Mouse (Mus musculus): Measurements from ENCODE around the gene Soat1.
A peak's percentile ranks its signal among the peaks of the same experiment; 100 is the strongest.
"Not testable (repeated sequence)": the region's sequence is repeated elsewhere in the genome, so short reads cannot be mapped to it uniquely, and the experiment has no call there.

Soat1 gene

DNA sequence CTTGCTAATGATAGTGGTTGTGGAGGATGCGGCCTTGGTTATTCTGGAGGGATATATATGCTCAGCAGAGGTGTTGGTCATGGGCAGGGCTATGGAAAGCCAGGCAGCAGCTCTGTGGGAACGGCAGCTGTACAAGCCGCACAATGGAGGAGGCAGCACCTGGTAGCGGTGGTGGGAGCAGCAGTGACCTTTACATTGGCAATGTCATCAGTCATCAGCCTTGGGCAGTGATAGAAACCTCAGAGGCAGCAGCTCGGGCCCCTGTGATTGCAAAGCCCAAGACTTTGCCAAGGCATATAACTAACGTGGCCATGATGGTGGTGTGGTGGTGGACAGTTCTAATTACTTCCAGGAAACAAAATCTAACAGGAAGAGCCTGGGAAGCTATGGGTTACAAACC lies 50.6 kb downstream of the Soat1 start:
- DNase-seq, result no peak

DNA sequence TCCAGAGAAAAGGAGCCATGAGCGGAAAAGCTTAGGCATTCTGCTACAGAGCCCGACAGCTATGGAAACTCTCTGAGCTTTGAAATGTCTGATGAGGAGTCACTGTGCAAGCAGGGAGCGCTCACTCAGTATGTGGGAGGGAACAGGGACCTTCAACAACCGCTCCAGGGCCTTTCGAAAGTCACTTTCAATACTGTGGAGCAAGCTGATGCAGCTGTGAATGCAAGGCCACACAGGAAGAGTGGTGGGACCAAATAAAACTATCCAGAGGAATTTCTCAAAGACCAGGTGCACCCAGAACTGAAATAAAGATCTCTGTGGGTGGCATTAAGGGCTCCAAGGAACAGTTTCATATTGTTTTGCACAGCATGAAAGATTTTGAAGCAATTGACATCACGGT lies 51.3 kb downstream of the Soat1 start:
- DNase-seq, result no peak

DNA sequence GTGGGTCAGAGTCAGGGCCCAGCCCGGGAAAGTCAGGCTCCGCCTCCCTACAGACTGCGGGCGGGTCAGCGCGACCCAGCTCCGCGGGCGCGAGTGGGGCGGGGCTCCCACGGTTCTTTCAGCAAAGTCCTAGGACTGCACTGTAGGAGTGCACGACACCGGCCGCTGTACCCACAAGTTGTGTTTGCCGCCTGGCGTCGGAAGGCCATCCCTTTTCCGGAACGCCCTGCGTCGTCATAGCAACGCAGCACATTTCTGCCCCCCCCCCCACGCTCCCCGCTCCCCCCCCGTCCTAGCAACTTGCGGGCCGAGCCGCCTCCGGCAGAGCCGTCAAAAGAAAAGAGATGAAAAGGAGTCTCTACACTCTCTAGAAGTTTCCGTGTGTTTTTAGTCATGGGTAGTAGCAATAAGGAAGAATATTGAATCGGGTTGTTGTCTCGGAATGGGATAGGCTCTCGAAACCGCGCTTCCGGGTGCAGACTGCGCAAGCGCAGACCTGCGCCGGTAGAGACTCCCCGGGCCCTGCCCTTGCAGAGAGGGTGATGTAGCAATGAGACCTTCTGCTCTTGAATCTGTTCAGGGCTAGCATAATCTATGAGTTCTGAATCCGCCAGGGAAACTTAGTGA lies 53.3 kb downstream of the Soat1 start, which contains the start of gene Axdnd1:
TSS of gene Axdnd1 (minus strand) at position 489 of the 627 bp plus-strand sequence.
- DNase-seq, result peak; percentile 90 to 94

DNA sequence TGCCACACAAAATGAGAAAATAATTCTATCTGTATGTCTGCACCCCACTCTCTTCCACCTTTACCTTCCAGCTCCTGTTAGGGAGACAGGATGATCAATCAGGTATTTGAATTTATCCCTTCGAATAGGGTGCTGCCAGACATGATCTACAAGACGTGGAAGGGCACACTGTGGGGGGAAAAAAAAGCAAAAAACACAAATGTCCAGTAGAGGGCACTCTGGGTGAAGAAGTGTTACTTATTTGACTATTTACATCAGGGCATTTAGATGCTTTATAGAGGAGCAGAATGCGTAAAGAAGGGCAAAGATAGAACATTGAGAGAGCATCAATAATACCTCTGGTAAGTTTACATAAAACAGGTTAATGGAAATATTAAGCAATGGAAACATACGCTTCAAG lies 56.0 kb downstream of the Soat1 start:
- peak in 1 of 2 experiments; percentile 42 for DNase-seq

DNA sequence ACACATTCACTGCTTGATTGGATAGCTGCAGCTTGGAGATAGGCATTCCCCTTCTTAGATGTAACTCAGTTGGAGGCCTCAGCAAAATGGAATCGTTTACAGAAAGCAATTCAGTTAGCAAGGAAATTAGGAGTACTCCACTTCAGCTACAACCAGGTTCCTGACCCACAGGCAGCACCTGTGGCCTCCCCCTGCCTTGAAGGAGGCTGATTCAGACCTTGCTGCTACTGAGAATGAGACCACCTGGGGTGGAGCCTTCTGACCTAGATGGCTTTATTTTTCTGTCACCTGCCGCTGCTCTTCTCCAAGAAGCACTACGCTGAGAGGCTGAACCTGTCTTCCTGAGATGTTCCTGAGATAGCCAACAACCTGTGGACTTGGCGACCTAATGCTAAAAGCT lies 65.6 kb downstream of the Soat1 start:
- peak; percentile 75 to 85 for DNase-seq

DNA sequence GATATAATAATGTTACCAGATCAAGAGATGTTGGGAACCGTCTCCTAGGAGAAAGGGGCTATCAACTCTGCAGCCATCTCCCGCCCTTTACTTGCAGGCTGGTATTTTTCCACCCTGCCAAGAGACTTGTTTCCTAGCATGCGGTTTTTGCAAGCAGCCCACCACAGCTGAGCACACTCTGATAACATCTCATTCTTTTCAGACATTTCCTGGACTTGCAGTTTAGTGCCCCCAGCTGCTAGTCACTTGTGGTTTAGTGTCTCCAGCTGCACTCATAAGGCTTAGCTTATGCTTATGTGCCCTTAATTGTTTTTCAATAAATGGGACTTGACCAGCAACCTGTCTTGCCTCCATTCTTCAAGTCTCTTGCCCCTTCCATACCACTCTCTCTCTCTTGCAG lies 66.1 kb downstream of the Soat1 start:
- peak; percentile 62 to 80 for DNase-seq

DNA sequence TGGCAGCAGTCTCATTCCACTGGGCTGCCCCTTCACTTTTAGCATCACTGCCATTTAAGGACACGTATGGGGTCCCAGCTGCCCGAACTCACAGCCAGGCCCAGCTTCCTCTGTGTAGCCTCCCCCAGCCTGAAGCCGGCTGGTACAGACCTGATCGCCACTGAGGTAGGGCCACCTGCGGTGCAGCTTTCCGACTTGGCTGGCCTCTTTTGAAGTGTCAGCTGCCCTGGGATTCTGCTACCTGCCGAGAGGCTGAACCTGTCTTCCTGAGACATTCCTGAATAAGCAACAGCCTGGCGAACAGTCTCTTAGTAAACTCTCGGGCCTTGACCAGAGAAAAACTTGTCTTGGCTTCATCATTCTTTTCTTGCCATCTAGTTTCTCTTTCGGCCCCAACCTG lies 70.9 kb downstream of the Soat1 start:
- DNase-seq, result no peak

DNA sequence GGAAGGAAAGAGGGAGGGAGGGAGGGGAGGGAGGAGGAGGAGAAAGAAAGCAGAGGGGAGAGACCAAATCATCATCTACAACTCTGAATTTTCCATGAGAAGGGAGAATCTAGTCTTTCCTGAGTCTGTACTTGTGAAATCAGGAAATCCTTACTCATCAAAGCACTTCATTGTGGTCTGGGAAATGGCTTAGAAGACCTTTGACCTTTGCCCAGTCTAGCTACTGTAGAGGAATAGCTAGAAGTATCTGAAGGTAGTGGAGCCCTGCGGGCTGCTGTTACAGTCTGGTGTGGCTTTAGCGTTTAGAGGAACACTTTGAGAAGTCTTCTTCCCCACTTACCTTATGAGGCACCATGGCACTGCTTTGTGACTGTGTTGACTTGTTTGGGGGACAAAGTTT lies 71.6 kb downstream of the Soat1 start:
- DNase-seq, result no peak

DNA sequence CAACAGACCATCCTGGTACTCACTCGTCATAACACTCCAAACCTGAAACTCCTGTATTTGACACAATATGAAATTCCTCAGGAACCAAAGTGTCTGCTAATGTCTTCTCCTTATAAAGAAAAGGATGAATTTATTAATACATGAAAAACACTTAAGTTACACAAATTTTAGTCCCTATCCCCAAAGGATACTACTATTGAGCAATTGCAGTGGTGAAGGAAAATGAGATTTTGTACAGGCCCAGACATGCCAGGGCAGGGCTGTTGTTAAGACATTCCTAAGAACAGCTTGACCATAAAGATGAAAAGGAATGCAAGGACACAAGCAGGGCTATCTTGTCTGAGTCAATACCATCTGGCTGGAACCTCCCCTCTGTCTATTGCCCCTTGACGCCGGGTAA lies 74.0 kb downstream of the Soat1 start:
- not testable (repeated sequence) for DNase-seq

DNA sequence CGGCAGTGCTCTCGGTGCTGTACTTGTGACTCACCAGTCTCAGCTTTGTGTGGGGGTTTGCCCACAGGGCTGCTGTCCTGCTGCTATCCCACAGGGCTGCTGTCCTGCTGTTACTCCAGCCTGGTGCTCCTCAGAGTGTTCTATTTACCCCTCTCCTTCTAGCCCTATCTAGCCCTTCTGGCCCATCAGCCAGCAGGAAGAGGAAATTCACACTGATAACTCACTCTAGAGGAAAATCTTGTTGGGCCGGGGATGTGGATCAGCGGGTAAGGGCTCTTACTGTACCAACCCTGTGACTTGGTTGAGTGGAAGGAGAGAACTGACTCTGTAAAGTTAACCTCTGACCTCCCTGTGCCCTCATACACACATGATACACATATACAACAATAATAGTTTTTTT lies 81.0 kb downstream of the Soat1 start:
- DNase-seq, result no peak

DNA sequence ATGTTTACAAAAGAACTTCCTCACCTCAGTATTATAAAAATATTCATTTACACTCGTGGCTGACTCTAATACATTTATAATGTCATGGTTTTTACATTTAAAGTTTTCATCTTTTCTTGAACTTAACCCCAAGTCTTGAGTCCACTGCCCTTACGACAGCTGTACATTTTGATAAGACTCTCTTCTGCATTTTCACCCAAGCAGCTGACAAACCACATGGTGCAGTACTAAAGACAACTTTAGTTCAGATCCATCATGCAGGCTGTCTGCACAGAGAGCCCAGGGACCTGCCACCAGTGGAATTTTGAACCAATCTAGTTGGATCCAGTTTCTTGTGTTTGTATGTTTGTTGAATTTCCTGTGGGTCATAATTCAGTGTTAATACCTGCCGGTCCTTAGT lies 87.3 kb downstream of the Soat1 start:
- DNase-seq, result no peak

DNA sequence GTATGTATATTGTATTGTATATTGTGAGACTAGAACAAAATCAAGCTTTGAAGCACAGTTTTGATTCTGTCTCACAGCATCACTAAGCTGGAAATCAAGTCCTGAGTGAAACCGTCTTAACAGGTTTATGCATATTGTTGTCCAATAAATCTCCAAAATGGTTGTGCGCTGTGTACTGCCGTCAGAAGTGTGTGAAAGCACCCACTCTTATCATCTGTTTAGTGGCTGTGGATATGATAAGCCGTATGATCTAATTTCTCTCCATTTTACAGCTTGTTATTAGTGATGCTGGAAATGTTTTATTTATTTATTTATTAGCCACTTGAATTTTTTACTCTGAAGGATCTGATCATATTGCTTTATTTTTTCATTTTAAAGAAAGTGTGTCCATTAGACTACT lies 87.9 kb downstream of the Soat1 start:
- DNase-seq, result no peak

DNA sequence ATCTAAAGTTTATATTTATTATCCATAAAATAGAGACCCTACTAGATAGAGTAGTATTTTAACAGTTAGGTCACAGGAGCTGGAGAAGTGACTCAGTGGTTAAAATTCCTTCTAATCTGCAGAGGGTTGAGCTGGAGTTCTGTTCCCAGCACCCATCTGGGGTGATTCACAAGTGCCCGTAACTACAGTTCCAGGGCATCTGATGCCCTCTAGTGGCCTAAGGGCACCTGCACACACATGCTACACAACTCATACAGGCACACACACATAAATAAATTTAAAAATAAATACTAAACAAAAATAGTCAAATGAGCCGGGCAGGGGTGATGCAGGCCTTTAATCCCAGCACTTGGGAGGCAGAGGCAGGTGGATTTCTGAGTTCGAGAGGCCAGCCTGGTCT lies 92.9 kb downstream of the Soat1 start:
- no peak for DNase-seq

Data from thymus, postnatal 36 days (tissue).